Mouse (Mus musculus) kidney, adult 8-10 months (tissue): ENCODE results near the gene Milr1.
A peak's percentile ranks its signal among the peaks of the same experiment; 100 is the strongest.
"Not testable (repeated sequence)": the region's sequence is repeated elsewhere in the genome, so short reads cannot be mapped to it uniquely, and the experiment has no call there.

Experiments used
- DNase-seq, 2 experiments: peaks; one replicate each; pipeline ENCODE4 v3.0.0; 2022

The Milr1 gene

DNA sequence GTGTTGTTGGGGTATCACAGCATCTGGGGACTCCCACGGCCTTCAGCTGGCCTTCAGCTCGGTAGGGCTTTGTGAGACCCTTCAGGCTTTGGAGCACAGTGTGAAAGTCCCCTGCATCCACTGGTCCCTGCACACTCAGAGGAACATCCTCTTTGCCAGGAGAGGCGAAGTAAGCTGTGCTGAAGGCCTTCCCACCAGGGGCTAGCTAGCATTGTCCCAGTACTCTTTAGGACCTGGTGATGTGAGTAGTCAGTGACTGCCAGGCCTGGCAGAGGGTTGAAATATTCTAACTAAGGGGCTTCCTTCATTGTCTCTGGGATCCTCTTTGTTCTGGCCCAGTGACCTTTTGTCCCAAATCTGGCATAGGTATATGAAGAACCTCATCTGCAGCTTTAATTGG, 14.4 kb upstream of the Milr1 start:
- DNase-seq, result no peak

DNA sequence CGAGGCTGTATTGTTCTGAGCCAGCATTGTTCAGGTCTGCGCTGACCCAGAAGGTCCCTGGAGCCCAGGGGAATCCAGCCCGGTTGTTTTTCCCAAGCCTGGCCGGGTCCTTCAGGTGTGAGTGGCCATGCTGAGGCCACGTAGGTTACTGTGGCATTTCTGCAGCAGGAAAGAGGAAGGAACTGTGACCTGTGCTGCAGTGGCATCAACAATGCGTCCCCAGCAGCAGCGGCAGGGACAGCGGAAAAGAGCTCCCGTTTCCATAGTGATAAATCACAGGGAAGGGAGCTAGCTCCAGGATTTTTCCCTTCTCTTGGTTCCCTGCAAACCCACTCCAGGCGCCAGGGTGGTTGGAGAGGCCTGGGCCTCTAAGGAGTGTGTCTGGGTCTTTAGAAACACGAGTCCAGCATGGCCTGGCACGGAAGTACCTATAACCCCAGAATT, 13.8 kb upstream of the Milr1 start:
- peak; percentile 36 to 41 for DNase-seq

DNA sequence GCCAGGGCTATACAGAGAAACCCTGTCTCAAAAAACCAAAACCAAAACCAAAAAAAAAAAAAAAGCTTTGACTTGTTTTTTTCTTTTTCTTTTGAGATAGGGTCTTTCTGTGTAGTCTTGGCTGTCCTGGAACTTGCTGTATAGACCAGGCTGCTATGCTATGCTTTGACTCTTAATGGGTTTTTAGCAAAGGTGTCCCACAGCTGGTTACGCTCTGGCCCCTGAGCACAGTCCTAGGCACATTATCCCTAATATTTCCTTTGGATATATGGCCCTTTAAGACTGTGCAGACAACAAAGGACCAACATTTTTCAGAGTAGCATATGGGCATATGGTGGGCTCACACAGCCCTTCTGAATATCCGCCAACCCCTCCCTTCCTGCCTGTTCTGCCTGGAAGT, 11.9 kb upstream of the Milr1 start:
- no peak for DNase-seq

DNA sequence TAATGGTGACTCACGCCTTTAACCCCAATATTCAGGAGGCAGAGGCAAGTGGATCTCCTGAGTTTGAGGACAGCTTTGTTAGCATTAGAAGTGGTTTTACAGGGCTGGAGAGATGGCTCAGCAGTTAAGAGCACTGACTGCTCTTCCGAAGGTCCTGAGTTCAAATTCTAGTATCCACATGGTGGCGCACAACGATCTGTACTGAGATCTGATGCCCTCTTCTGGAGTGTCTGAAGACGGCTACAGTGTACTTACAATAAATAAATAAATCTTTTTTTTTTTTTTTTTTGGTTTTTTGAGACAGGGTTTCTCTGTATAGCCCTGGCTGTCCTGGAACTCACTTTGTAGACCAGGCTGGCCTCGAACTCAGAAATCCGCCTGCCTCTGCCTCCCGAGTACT, 10.3 kb upstream of the Milr1 start:
- not testable (repeated sequence) for DNase-seq

DNA sequence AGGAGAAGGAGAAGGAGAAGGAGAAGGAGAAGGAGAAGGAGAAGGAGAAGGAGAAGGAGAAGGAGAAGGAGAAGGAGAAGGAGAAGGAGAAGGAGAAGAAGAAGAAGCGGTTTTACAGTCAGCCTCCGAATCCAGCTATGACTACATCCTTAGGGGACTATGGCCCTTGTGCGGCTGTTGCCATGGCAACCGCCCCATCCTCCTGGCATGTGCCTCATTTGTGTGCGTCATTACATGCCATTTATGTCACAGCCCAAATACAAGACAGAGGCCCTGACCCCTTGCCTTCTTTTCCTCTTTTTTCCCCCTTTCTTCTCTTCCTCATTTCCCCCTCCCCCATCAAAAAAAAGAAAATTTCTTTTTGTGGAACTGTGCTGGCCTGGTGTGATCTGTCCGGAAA, 9.8 kb upstream of the Milr1 start:
- DNase-seq, result no peak

DNA sequence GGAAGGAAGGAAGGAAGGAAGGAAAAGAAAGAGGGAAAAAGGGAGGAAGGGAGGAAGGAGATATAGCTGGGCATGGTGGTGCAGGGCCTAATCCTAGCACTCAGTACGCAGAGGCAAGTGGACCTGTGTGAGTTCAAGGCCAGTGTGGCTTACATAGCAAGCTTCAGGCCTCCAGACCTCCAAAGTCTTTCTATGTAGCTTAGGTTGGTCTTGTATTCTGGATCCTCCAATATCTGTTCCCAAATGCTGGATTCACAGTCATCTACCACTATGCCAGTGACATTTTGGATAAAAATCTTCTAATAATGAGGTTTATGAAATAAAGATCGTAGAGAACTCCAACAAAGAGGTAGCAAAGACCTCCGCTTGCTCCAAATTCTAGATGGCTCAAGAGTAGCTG, 9.2 kb upstream of the Milr1 start:
- no peak for DNase-seq

DNA sequence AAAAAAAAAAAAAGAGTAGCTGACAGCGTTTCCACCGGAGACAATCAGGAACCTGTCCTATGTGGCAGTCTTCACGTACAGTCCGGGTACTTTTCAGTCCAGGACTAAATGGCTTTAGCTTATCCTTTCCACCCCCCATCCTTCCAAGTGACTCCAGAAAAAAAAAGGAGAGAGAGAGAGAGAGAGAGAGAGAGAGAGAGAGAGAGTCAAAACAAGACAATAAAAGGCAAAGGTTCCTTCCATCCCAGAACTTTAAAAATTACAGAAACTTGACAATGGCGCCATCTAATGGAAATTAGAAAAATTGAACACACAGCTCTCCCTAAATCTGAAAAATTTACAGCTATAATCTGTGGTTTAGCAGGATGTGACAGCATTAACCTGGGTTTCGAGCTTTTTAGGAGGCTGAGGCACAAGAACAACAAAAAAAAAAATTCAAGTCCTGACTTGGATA, 8.6 kb upstream of the Milr1 start:
- DNase-seq, result no peak

DNA sequence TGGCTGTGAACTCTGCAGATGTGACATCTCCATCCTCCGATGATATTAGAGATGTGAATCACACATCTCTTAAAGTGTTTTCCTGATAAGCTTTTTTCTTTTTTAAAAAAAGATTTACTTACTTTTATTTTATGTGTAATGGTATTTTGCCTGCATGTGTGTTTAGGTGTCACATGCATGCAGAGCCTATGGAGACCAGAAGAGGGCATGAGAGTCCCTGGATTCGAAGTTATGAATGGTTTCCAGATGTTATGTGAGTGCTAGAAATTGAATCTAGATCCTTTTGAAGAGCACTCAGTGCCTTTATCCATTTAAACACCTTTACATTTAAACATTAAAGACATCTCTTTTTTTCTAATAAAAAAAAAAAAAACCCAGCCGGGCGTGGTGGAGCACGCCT, 6.1 kb upstream of the Milr1 start:
- no peak for DNase-seq

DNA sequence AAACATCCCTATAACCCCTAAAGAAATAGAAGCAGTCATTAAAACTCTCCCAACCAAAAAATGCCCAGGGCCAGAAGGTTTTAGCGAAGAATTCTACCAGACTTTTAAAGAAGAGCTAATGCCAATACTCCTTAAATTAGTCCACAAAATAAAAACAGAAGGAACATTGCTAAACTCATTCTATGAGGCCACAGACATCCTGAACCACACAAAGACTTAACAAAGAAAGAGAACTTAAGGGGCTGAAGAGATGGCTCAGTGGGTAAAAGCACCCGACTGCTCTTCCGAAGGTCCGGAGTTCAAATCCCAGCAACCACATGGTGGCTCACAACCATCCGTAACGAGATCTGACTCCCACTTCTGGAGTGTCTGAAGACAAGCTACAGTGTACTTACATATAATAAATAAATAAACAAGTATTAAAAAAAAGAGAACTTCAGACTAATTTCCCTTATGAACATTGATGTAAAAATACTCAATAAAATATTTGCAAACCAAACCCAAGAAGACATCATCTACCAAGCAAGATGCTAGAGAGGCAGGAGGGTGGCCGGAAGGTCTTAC, 1.4 kb upstream of the Milr1 start:
- DNase-seq, result not testable (repeated sequence)

DNA sequence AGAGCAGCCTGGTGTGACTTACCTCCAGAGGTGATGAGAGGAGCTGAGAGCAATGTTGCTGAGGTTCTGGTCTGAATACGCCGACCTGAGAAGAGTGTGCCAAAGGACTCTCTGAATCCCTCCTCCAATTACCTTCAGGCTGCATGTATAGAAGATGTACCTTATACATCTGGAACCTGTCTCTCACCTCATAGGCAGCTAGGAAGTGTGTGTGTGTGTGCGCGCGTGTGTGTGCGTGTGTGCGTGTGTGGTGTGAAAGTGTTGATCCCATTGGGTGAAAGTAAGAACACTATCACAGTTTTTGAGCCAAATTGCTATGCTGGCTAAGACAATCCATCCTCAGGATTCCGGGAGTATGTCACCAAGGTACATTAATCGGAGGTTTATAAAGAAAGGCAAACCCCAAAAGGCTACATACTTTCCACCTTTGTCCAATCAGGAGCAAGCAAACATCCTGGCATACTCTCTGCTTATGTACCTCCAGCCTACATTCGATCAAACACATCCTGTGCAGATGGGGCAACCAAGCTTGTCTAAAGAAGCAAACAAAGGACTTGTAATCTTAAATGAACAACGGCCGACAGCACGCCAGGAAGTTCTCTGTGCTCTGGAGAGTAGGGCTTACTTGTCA, 790 bp upstream of the Milr1 start, which contains the start of gene Pecam1:
Gene Pecam1, minus strand, starts transcription at position 508 of the 631 bp plus-strand sequence.
- DNase-seq, result no peak

DNA sequence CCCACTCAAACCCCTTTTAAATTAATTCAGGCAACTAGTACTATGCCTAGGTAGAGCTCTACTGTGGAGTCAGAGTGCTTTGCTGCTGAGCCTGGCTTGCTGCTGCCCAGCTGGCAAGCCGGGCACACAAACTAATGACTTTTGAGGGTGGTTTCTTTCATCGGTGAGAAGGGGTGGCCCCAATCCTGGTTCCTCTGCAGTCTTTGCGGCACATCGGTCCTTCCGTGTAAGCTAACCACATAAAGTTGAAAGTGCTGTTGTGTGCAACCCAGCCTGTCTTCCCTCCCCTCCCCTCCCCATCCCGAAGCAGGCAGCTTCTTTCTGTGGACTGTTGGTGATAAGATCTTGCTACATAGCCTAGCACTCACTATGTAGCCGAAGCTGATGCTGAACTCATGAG, 1.1 kb downstream of the Milr1 start:
- no peak for DNase-seq

DNA sequence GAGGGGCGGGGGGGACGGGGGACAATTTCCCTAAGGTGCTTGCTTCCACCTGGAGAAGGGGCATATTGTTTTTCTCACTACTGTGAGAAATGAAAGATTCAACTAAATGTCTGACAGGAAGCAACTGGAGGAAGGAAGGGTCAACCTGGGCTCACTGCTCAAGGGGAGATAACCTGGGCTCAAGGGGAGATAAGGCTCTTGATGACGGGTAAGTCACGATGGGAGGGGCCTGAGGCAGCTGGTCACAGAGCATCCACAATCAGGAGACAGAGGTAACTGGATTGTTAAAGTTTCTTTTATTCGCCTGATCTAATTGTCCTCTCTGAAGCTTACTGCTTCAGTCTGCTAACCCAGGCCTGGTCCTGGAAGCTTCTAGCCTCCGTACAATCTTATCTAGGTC, 2.3 kb downstream of the Milr1 start:
- DNase-seq, result no peak

DNA sequence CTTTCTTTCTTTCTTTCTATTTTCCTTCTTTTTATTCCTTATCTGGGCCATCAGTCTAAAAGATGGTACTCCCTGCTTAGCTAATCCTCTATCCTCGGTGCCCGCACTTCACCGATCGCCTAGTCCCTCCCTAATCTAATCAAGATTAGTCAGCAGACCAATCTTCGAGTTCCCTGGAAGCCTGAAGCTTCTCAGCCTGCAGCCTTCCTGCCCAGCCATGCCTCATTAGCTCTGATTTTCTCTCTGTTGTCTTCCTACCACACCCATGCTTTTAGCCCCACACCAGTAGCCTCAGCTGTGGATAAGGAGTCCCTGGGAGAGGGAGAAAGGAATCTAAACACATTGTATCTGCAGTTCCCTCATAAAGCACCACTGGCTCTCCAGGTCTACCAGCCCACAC, 4.6 kb downstream of the Milr1 start:
- DNase-seq, result no peak

DNA sequence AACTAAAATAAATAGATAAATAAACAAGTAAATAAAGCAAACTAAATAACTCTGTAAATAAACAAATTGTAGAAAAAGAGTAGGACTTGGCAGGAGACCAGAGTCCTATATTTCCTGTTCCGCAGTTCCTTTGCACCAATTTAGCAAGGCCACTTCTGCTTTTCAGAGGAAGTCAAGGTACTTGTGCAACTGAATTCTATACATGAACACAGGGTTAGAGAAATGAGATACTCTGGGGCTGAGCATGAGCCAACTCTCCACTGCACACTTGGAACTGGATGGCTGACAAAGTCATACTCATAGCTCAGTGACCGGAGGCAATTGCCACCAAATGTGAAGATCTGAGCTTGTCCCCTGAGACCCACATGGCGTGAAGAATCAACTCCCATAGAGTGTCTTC, 8.0 kb downstream of the Milr1 start:
- DNase-seq, result no peak

DNA sequence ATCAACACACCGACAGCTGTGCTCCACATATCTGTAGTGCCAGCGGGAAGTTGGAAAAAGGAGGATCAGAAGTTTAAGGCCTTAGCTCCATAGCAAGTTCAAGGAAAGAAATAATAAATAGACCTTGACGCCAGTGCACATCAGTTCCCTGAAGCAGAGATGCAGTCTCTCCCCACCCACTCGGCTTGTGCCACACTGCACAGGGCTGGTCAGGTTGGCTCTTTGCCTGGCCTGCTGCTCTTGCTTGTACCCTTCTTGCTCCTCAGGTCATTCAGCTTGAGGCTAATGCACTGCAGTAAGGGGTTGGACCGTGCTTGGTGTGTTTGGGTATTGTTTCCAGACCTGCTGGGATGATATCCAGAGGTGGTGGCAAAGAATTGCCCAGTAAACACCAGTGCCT, 9.5 kb downstream of the Milr1 start:
- DNase-seq, result no peak

DNA sequence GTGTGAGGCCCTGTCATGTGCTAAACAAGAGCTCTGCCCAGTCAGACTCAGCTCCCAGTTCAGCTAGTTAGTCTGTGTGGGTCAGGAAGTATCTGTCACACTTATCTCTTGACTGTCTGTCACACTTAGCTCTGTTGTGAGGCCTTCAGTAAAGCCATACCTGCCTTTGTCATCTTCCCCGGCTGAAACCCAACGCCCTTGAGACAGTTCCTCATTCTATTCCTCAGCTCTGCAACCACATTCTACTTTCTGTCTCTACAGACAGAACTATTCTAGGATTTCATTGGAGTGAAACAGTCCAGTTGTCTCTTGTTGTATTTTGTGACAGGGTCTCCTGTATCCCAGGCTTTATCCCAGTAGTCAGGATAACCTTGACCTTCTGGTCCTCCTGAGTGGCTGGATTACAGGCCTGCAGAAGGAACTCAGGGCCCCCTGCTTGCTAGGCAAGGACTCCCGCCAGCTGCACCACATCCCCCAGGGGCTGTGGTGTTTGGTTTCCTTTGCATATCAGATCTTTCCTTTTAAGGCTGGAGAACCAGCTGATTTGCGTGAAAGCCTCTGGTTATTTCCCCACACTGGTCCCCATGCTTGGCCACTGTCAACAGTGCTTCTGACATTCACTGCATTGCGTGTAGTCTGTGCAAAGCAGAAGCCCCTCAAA, 11.2 kb downstream of the Milr1 start:
- DNase-seq, result no peak

DNA sequence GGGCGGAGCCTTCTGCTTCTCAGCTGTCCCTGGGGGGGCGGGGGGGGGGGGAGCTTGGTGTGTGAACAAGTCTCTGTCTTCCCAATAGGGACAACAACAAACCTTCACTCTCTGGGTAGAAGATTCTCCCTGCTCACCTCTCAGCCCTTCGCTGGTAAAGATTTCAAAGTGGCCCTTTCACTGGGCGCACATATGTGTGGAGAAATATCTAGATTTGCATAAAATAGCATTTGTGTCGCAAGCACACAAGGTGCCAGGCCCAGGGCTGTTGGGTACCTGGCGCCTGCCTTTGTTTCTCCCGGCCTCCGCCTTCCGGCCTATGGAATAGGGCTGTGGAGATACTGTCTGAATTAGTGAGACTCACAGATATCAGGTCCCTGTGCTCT, 11.8 kb downstream of the Milr1 start:
- no peak for DNase-seq

DNA sequence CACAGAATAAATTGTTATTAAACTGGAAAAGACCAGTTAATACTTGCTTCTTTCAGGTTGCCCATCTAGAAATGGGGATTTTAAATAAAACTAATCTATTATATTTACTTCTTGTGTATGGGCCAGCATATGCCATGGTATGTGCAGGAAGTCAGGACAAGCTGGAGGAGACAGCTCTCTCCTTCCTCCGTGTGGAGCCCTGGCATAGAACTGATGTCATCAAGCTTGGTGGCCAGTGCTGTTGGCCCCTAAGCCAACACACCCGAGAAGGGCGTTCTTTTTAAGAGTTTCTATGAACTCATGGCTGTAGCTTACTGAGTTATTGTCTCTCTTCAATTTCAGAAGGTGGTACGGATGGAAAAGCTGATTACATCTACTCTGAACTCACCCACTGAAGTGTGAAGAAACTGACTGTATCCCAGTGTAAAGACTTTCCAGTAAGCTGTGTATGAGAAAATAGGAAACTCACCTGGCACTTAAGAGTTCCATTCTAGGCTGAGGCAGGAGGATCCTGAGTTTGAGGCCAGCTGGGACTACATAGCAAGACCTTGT, 15.7 kb downstream of the Milr1 start:
- DNase-seq, result no peak

DNA sequence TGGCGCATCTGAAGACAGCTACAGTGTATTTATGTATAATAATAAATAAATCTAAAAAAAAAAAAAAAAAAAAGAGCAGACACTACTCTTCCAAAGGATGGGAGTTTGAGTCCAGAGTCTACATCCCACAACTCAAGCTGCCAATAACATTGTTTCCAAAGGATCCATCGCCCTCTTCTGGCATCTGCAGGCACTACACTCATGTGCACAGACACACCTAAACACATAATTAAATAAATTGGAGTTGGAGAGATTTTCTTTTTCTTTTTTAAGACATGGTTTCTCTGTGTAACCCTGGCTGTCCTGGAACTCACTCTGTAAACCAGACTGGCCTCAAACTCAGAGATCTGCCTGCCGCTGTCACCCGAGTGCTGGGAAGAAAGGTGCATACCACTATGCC, 16.5 kb downstream of the Milr1 start:
- no peak for DNase-seq

DNA sequence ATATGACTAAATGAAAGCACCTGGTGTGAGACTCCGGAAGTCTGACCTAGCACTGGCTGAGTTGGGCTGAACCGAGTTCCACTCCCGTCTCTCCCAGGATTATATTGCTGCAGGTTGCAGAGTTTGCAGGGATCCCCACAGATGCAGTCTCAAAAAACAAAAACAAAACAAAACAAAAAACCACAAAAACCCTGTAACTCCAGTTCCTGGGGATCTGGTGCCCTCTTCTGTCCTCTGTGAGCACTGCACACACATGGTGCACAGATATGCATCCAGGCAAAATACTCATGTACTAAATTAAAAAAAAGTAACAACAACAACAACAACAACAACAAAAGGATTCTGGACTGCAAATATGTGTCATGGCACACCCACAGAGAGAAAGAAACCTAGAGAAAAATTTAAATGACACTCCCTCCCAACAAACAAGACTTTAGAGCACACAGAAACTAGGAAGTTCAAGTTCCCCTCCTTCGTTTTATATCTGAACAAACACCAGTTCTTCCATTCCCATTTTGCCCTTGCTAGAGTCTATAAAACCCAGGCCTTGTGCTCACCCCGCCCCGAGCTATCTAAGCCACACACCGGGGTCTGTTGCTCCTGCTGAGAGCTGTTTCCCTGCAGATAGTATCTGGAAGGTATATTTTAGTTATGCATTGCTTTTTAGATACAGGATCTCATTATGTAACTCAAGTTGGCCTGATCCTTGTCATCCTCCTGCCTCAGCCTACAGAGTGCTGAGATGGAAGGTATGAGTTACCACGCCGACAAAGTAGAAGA, 19.4 kb downstream of the Milr1 start:
- DNase-seq, result no peak

DNA sequence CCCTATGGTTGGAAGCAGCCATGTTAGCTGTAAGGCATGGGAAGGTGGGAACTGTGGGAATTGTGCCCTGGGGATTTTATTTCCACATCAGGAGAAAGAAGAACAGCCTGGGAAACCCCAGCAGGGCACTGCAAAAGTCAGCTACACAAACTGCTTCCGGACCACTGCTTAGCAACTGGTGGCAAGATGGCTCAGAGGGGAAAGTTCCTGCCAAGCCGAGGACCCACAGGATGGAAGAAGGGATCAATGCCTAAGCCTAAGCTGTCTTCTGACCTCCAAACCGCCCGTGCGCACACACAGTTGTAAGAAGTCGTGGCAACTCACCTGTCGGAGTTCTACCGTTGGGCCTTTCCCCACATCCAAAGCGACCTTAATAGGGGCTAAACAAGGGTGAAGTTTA, 22.0 kb downstream of the Milr1 start:
- DNase-seq, result no peak

DNA sequence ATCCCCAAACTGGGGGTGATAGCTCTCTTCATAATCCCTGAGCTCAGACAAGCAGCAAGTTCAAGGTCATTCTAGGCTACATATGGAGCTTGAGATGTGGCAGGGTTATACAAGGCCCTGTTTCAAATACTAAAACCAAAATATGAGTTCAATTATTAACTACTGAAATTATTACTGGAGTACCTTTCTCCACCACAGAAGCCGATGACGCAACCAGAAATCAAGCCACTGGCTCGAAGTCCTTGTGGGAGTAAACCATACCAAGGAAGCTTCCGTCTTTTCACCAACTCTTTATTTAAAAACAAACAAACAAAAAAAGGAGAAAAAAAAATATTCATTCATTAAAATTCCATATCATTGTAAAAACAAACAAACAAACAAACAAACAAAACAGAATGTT, 25.9 kb downstream of the Milr1 start:
- peak; percentile 54 to 63 for DNase-seq

DNA sequence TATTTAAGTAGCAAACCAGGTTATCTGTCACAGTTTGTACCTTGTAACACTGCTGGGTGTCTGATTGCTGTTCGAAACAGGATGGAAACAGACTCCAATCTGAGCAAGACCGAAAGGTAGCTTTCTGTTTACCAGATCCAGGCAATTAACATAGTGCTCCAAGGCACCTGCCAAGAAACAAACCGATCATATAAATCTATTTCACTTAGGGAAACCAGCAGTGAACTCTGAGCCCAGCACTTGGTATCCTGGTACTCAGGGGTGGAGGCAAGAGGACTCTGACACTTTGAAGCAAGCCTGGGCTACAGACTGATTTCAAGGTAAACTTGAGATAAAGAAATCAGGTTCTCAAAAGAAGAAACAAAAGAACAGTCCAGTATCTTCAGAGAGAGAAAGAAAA, 26.4 kb downstream of the Milr1 start:
- DNase-seq, result peak; percentile 37 to 58
